ENCODE assay signal across 35 mouse cellular contexts in the genomic region with DNA sequence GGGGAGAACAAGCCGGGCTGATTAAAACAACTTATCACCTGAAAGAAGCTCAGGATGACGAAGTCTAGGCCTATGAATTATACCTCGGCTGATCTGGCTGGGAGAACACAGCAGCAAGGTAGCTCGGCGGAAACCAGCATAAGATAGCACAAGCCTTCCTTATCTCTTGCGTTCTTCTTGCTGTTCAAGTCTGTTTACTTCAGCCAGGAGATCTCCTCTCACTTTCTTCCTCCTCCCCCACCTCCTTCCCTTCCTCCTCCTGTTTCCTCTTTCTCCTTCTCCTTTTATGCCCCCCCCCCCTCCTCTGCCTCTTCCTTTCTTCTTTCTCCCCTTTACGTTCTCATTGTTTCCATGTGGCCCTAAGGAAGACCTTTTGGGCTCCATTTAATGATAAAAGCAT.
"Had no signal": no experiment of that assay in that cellular context is flagged by ENCODE, and none has a peak within 500 bp of the region (broad histone marks: within the 10 kb centered on the region; RNA-seq: fewer than 3 reads in every experiment).

No protein-coding gene starts in this region.

- H3K4me3 ChIP-seq: heart, embryonic 10.5 days; heart, embryonic 12.5 days; heart, embryonic 13.5 days; heart, embryonic 15.5 days; hindbrain, embryonic 10.5 days; hindbrain, embryonic 12.5 days; hindbrain, embryonic 13.5 days; hindbrain, embryonic 15.5 days; intestine, embryonic 15.5 days; kidney, embryonic 15.5 days; layer of hippocampus, adult 2 months had no signal

- H3K4me2 ChIP-seq: heart, embryonic 11.5 days; heart, embryonic 12.5 days; heart, embryonic 13.5 days; heart, embryonic 15.5 days; hindbrain, embryonic 12.5 days; hindbrain, embryonic 13.5 days; hindbrain, embryonic 14.5 days; hindbrain, embryonic 15.5 days; intestine, embryonic 15.5 days; kidney, embryonic 15.5 days had no signal

- ATAC-seq: hindbrain, embryonic 16.5 days; hindbrain, postnatal 0 days; inflammation-experienced regulatory T-cells, adult 6 months; intestine, embryonic 15.5 days; intestine, embryonic 16.5 days; intestine, postnatal 0 days had no signal

- H3K27ac ChIP-seq: heart, embryonic 10.5 days; heart, embryonic 13.5 days; heart, embryonic 15.5 days; hindbrain, embryonic 10.5 days; hindbrain, embryonic 12.5 days; hindbrain, embryonic 13.5 days; hindbrain, embryonic 14.5 days; hindbrain, embryonic 15.5 days; hindbrain, postnatal 0 days; intestine, embryonic 15.5 days; kidney, embryonic 15.5 days; kidney, postnatal 0 days; layer of hippocampus, adult 2 months had no signal

- H3K27me3 ChIP-seq: heart, embryonic 12.5 days; heart, embryonic 13.5 days; heart, embryonic 15.5 days; hindbrain, embryonic 12.5 days; hindbrain, embryonic 13.5 days; hindbrain, embryonic 15.5 days; intestine, embryonic 15.5 days; kidney, embryonic 15.5 days had no signal

- H3K9me3 ChIP-seq: heart, embryonic 10.5 days; heart, embryonic 12.5 days; heart, embryonic 13.5 days; heart, embryonic 15.5 days; hindbrain, embryonic 10.5 days; hindbrain, embryonic 12.5 days; hindbrain, embryonic 13.5 days; hindbrain, embryonic 15.5 days; intestine, embryonic 15.5 days; kidney, embryonic 15.5 days had no signal

- H3K9ac ChIP-seq: heart, embryonic 12.5 days; heart, embryonic 13.5 days; heart, embryonic 15.5 days; hindbrain, embryonic 12.5 days; hindbrain, embryonic 13.5 days; hindbrain, embryonic 14.5 days; hindbrain, embryonic 15.5 days; intestine, embryonic 15.5 days; kidney, embryonic 15.5 days had no signal

- DNase-seq: heart, postnatal 10 days; heart, postnatal 14 days; heart, postnatal 36 days; heart, postnatal 4 days; kidney, adult 11 months; kidney, adult 18-20 months; kidney, adult 2 months; kidney, adult 8-10 months; kidney, adult 9 months; kidney, postnatal 10 days; kidney, postnatal 14 days; kidney, postnatal 25 days; kidney, postnatal 36 days; kidney, postnatal 4 days; layer of hippocampus, adult 9-11 months; layer of hippocampus, postnatal 36 days had no signal

- H3K36me3 ChIP-seq: heart, embryonic 10.5 days; heart, embryonic 12.5 days; heart, embryonic 13.5 days; heart, embryonic 15.5 days; hindbrain, embryonic 10.5 days; hindbrain, embryonic 12.5 days; hindbrain, embryonic 13.5 days; hindbrain, embryonic 15.5 days; intestine, embryonic 15.5 days; kidney, embryonic 15.5 days had no signal

- H3K4me1 ChIP-seq: heart, embryonic 10.5 days; heart, embryonic 12.5 days; heart, embryonic 13.5 days; heart, embryonic 15.5 days; hindbrain, embryonic 10.5 days; hindbrain, embryonic 12.5 days; hindbrain, embryonic 13.5 days; hindbrain, embryonic 15.5 days; intestine, embryonic 15.5 days; kidney, embryonic 15.5 days had no signal
